Mouse (Mus musculus): Measurements from ENCODE around the gene Rnf224.
"Not testable (repeated sequence)": the region's sequence is repeated elsewhere in the genome, so short reads cannot be mapped to it uniquely, and the experiment has no call there.

The Rnf224 gene

GRCm38 (mm10) chr2:25236614-25237013 is at the start of gene Rnf224:
Gene Rnf224 (minus strand): TSS chr2:25236787.
- DNase-seq = peak in 1 of 2 experiments; percentile 3

- DNase-seq = peak in 1 of 2 experiments; percentile 24
These were observed 49.7 kb upstream of the Rnf224 start for GRCm38 (mm10) chr2:25286314-25286713.

- DNase-seq = peak in 1 of 2 experiments; percentile 20
These were observed 49.0 kb upstream of the Rnf224 start for GRCm38 (mm10) chr2:25285551-25285950.

- DNase-seq = peak; percentile 90 to 93
These were observed 42.6 kb upstream of the Rnf224 start for GRCm38 (mm10) chr2:25278928-25279882.

GRCm38 (mm10) chr2:25273010-25273409 is 36.4 kb upstream of the Rnf224 start:
- no peak for DNase-seq

- DNase-seq = no peak
These were observed 35.9 kb upstream of the Rnf224 start for GRCm38 (mm10) chr2:25272515-25272914.

- DNase-seq = peak; percentile 99
These were observed 35.4 kb upstream of the Rnf224 start, which contains the start of the genes Ssna1 and Anapc2 for GRCm38 (mm10) chr2:25271827-25272511. Gene Ssna1 (minus strand): TSS chr2:25272438. Gene Anapc2 (plus strand): TSS chr2:25272478.

- DNase-seq = peak; percentile 48 to 53
These were observed 31.2 kb upstream of the Rnf224 start for GRCm38 (mm10) chr2:25267746-25268309.

- DNase-seq = peak in 1 of 2 experiments; percentile 64
These were observed 30.7 kb upstream of the Rnf224 start for GRCm38 (mm10) chr2:25267241-25267640.

GRCm38 (mm10) chr2:25266720-25267119 is 30.1 kb upstream of the Rnf224 start:
- peak; percentile 79 to 86 for DNase-seq

- peak; percentile 97 to 98 for DNase-seq
These were observed 29.5 kb upstream of the Rnf224 start for GRCm38 (mm10) chr2:25265897-25266656.

- peak; percentile 87 to 93 for DNase-seq
These were observed 28.3 kb upstream of the Rnf224 start for GRCm38 (mm10) chr2:25264851-25265250.

GRCm38 (mm10) chr2:25264286-25264660 is 27.7 kb upstream of the Rnf224 start:
- DNase-seq = peak in 1 of 2 experiments; percentile 44

GRCm38 (mm10) chr2:25263623-25264285 is 27.2 kb upstream of the Rnf224 start:
- peak in 1 of 2 experiments; percentile 55 for DNase-seq

GRCm38 (mm10) chr2:25262795-25263622 is 26.4 kb upstream of the Rnf224 start:
- peak; percentile 86 to 88 for DNase-seq

- peak; percentile 97 to 98 for DNase-seq
These were observed 25.7 kb upstream of the Rnf224 start, which contains the start of gene Tprn for GRCm38 (mm10) chr2:25262291-25262767. Gene Tprn (plus strand): TSS chr2:25262618.

- DNase-seq = peak in 1 of 2 experiments; percentile 38
These were observed 25.3 kb upstream of the Rnf224 start for GRCm38 (mm10) chr2:25261870-25262269.

- peak in 1 of 2 experiments; percentile 52 for DNase-seq
These were observed 22.3 kb upstream of the Rnf224 start for GRCm38 (mm10) chr2:25258887-25259286.

- not testable (repeated sequence) for DNase-seq
These were observed 20.7 kb upstream of the Rnf224 start for GRCm38 (mm10) chr2:25257250-25257649.

- peak; percentile 41 to 76 for DNase-seq
These were observed 20.0 kb upstream of the Rnf224 start for GRCm38 (mm10) chr2:25256443-25257109.
